Mouse (Mus musculus) liver, adult 2 months (tissue): ENCODE measurements at regions not wholly inside any gene's neighbourhood (a gene's known extent, or its start where the extent isn't known, plus 50 kb on each side); places are given as distances from the start of the nearest gene placed in this dataset.

Source experiments
- CTCF ChIP-seq: fragments of 200-500 bp; IDR thresholded peaks from 2 replicates; pipeline ENCODE4 v1.5.1; 2011; ENCODE audit warnings: low read depth, low read length, control low read depth
- POLR2A ChIP-seq: fragments of 200-500 bp; IDR thresholded peaks from 2 replicates; pipeline ENCODE4 v1.6.1; 2011; ENCODE audit warnings: low read length, control low read depth; ENCODE audit not compliant: insufficient read depth; ENCODE audit errors: extremely low read depth

DNA sequence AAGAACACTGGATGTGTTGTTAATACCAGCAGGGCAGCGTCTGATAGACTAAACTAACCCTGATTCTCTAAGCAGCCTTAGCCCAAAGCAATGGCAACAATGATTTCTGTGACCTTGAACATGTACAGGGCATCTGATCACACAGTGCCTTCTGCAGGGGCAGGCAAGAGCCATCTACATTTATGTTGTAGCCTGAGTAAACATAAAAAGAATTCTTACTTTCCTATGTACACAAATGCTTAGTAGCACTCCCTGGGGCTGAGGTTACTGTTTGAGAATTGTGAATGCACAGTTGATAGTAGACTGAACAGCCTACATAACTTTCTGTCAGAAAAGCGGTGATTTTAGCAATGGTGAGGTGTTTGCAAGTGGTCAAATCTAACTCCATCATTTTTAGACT lies 204.9 kb upstream of the Dusp10 start:
- no peak for TF ChIP-seq CTCF
- TF ChIP-seq POLR2A = no peak
